10 mouse cellular contexts compared by ENCODE assay signal in genomic region chr11:118075035-118075522, GRCm38 (mm10). TPM values are rescaled to one million over a fixed set of nuclear protein-coding genes. Genes with fewer than 3 reads are reported as not detected.
A peak's percentile ranks its signal among the peaks of the same experiment; 100 is the strongest.
DNase-seq lines count a peak whose midpoint lies in the region; ATAC-seq lines count a peak whose summit lies in the region.
"Had no signal": no experiment of that assay in that cellular context is flagged by ENCODE, and none has a peak within 500 bp of the region (broad histone marks: within the 10 kb centered on the region; RNA-seq: fewer than 3 reads in every experiment).

No protein-coding gene starts in this region.

- H3K4me2 ChIP-seq in lung, embryonic 15.5 days: peak overlapping the region; percentile 35
- H3K4me2 ChIP-seq: forebrain, embryonic 13.5 days had no signal

- WGBS in lung, embryonic 15.5 days: 30% methylated on average over 17 of the region's 17 CpGs

- peak; percentile 12 for DNase-seq in gastrocnemius, adult 18-20 months (ENCODE audit: low spot score)
- DNase-seq in gastrocnemius, postnatal 4 days (ENCODE audit: low spot score in 2 of 2): no peak
- peak; percentile 58 for DNase-seq in 3134 (ENCODE audit: extremely low read depth, insufficient read length, low spot score)
- peak; percentile 17 to 31 for DNase-seq in gastrocnemius, postnatal 36 days
- DNase-seq in adrenal gland, adult 8-10 months: no peak
- no peak for DNase-seq in ovary, adult 18-20 months (ENCODE audit: low spot score)
- DNase-seq in frontal cortex, postnatal 25 days (ENCODE audit: low spot score in 2 of 2): no peak

- no peaks in the 10 kb centered on the region for H3K9me3 ChIP-seq in lung, embryonic 15.5 days
- H3K9me3 ChIP-seq: forebrain, embryonic 13.5 days had no signal

- no peaks in the 10 kb centered on the region for H3K27me3 ChIP-seq in lung, embryonic 15.5 days
- H3K27me3 ChIP-seq: forebrain, embryonic 13.5 days had no signal

- intact Hi-C loops in gastrocnemius, postnatal 36 days (cut with DNase I): no loop called here

- peaks cover 36% of the 10 kb centered on the region for H3K4me1 ChIP-seq in lung, embryonic 15.5 days
- H3K4me1 ChIP-seq: forebrain, embryonic 13.5 days had no signal

- H3K9ac ChIP-seq in lung, embryonic 15.5 days: no peak overlapping the region
- H3K9ac ChIP-seq: forebrain, embryonic 13.5 days had no signal

- peak overlapping the region; percentile 37 for H3K27ac ChIP-seq in lung, embryonic 15.5 days
- H3K27ac ChIP-seq: forebrain, embryonic 13.5 days had no signal

- H3K36me3 ChIP-seq in lung, embryonic 15.5 days: no peaks in the 10 kb centered on the region

- H3K4me3 ChIP-seq in lung, embryonic 15.5 days: no peak overlapping the region
- H3K4me3 ChIP-seq: forebrain, embryonic 13.5 days had no signal

- ATAC-seq in lung, embryonic 15.5 days (ENCODE audit: borderline replicate concordance, extremely low read depth, low FRiP score, low TSS enrichment): peak; percentile 40; the same call in 1 of the 2 replicates
- ATAC-seq: forebrain, embryonic 13.5 days; midbrain, embryonic 16.5 days had no signal

RNA-seq across cellular contexts. Expression of gene Dnah17, which starts 55.4 kb away (rescaled TPM):
- total RNA-seq in gastrocnemius, adult 18-20 months (2021): under 1 TPM; 0.09 to 0.11 TPM
- under 1 TPM; 0.05 to 0.10 TPM for total RNA-seq in gastrocnemius, postnatal 4 days (2021)
- under 1 TPM; 0.10 to 0.22 TPM for total RNA-seq in gastrocnemius, postnatal 36 days (2021)
- 0.19 and 0.20 TPM in 2 replicates for polyA plus RNA-seq in lung, embryonic 15.5 days (2015; fragmentation: Nextera tagmentation; extraction: Ambion mirVana)
- total RNA-seq in adrenal gland, adult 8-10 months (2022): under 1 TPM in 3 of 4 experiments, not detected in 1; 0.03 to 0.12 (median 0.03) TPM

Comparison
In these comparisons a context has a peak if more than half of its experiments do, and no peak if none do; other contexts are left out.
1. DNase-seq: peak in gastrocnemius, adult 18-20 months (single experiment), 3134 (single experiment) and gastrocnemius, postnatal 36 days (2 of 2); none in gastrocnemius, postnatal 4 days (0 of 2), adrenal gland, adult 8-10 months (single experiment), ovary, adult 18-20 months (single experiment) and frontal cortex, postnatal 25 days (0 of 2).